Mouse (Mus musculus) liver, postnatal 0 days (tissue): ENCODE results near the gene Wfdc15b.

Experiments
- CTCF ChIP-seq: sonication (generic); IDR thresholded peaks from 2 replicates; pipeline ENCODE4 v1.5.1; 2016; ENCODE audit warnings: antibody characterized with exemption, low read depth
- EP300 ChIP-seq: IDR thresholded peaks from 2 replicates; pipeline ENCODE4 v1.6.1; 2016; ENCODE audit warnings: antibody characterized with exemption, low read depth, mild to moderate bottlenecking

GRCm38 (mm10) chr2:164206676-164207075, 14.8 kb downstream of the Wfdc15b start:
- no peak for TF ChIP-seq CTCF
- no peak for TF ChIP-seq EP300
